Mouse (Mus musculus) erythroblast, embryonic 14.5 days (primary cell): ENCODE data around the gene Ntrk2.

ENCODE experiments used
- GATA1 ChIP-seq: IDR thresholded peaks from 2 replicates; pipeline ENCODE4 v1.6.1; 2012; ENCODE audit warnings: low read length, inconsistent platforms, mixed read lengths
- TAL1 ChIP-seq: IDR thresholded peaks from 3 replicates; pipeline ENCODE4 v1.6.1; 2012; ENCODE audit warnings: low read length, inconsistent platforms, mixed read lengths

GRCm38 (mm10) chr13:58808381-58808821 is 2.0 kb downstream of the Ntrk2 start:
- TF ChIP-seq GATA1 = no peak
- no peak for TF ChIP-seq TAL1
